Mouse (Mus musculus): ENCODE measurements around the gene Cdca3.
"Not testable (repeated sequence)": the region's sequence is repeated elsewhere in the genome, so short reads cannot be mapped to it uniquely, and the experiment has no call there.

The Cdca3 gene

DNA sequence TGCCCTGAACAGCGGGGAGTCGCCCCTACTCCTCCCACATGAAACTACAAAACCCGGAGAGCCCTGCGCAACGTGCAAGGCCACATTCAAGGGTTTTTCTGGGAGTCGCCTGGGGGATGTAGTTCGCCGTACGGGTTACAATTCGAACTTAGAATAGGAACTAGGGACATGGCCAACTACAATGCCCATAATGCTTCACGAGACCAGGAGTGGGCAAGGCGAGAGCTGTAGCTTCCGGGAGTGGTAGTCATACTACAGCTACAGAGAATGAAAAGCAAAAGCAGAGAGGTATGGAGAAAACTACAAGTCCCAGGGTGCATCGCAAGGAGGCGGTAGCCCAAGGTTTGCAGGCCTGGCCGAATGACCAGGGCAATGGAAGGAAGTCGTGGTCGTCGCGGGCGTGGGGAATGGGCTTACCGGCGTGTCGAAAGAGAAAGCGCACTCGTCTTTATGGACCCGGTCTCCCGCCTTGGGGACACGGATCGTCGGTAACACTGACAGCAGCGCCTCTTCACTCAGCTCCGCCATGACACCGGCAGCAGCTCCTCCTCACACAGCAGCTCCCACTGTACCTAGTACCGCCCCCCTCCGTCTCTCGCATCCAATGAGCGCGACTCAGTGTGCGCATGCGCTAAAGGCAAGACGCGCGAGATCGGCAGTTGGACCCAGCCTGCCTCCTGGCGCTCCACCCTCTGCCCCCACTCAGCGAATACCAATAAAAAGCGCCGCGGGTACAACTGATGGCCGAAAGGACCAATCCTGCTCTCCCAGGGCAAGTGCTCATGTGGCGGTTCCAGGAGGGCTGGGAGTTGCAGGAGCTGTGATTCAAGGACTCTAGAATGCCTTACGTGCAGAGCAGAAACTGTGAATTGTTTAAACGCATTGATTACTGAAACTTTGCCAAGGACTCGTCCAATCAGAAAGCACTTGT, at the start of gene Cdca3, which contains the start of gene Usp5:
Cdca3 (plus strand) TSS at position 680 of the 931 bp plus-strand sequence.
Usp5 (minus strand) TSS at position 617 of the 931 bp plus-strand sequence.
- DNase-seq (ENCODE audit: low read depth, low spot score), result peak; percentile 99

DNA sequence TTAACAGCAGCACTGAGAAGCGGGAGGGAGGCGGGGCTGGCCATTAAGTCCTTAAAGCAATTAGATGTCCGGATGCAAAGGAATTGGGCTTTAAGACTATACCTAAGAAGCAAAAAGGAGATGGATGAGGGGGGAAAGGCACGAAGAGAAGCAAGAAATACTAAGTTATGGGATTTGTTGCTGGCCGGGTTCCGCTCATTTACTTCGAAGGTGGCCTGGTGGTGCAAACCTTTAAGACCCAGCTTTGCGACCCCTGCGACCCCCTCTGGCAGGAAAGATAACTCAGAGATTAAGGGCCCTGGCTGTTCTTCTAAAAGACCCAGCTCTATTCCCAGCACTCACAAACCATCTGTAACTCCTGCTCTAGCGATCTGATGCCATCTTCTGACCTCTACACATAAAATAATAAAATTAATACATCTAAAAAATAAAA, 49.3 kb upstream of the Cdca3 start:
- no peak for DNase-seq (ENCODE audit: low read depth, low spot score)

- no peak for DNase-seq (ENCODE audit: low read depth, low spot score)
Observed at GRCm38 (mm10) chr6:124780917-124781316, 48.4 kb upstream of the Cdca3 start.

GRCm38 (mm10) chr6:124782436-124782835, 46.9 kb upstream of the Cdca3 start:
- DNase-seq (ENCODE audit: low read depth, low spot score), result peak; percentile 78

GRCm38 (mm10) chr6:124786756-124787420, 42.5 kb upstream of the Cdca3 start:
- no peak for DNase-seq (ENCODE audit: low read depth, low spot score)

DNA sequence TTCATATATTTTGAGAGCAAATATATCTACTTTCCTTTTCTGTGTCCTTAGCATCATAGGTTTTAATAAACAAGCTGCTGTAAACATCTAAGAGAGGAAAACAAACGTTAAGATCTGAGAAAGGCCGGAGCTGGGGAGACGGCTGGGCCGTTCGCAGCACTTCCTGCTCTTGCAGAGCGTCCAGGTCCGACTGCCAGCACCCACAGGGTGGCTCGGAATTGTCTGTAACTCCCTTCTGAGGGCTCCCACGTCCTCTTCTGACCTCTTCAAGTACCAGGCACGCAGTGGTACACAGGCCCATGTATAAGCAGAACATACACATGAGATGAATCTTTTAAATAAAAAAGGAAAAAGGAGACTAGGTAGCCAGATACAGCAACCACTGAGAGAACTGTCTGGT, 41.6 kb upstream of the Cdca3 start:
- DNase-seq (ENCODE audit: low read depth, low spot score), result no peak

DNA sequence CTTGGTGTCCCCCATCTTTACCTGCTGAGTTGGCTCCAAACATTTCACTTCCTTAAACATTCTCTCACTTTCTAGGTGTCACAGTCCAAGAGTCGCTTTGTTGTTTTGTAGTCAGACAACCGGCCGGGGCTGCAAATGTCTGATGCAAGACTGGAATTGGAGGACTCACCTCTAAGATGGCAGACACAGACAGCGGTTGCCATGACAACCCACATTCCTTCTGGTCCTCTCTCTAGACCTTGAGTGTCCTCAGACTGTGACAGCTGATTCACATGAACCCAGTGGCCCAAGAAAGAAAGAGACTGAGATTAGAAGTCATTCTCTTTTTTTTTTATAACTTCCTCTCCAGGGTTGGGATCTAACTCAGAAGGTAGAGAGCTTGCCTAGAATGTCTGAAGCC, 39.8 kb upstream of the Cdca3 start:
- no peak for DNase-seq (ENCODE audit: low read depth, low spot score)

DNA sequence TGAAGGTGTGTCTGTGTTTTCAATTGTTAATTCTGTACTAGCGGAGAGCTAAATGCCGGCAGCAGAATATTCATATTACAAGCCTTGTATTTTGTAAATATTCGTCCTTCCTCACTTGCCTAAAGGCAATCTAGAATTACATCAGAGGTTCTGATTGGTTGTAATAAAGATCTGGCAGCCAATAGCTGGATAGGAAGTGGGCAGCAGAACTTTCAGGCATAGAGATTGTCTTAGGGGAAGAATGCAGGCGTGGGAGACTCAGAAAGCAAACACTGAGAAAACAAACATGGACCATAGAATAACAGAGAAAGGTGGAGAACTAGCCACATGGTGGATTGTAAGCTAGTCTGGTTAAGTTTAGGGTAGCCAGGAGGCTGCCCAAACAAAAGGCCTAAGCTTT, 39.2 kb upstream of the Cdca3 start:
- DNase-seq (ENCODE audit: low read depth, low spot score), result no peak

DNA sequence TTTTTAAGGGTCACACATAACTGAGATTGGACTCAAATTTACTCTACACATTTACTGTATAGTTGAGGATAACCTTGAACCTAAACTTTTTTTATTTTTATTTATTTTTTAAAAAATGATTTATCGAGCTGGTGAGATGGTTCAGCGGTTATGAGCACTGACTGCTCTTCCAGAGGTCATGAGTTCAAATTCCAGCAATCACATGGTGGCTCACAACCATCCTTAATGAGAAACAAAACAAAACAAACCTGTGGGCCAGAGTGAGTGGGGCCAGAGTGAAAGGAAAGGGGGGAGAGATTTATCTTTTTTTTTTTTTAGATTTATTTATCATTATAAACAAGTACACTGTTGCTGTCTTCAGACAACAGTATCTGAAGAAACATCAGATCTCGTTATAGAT, 37.4 kb upstream of the Cdca3 start:
- no peak for DNase-seq (ENCODE audit: low read depth, low spot score)

GRCm38 (mm10) chr6:124795781-124796180, 33.6 kb upstream of the Cdca3 start:
- no peak for DNase-seq (ENCODE audit: low read depth, low spot score)

DNA sequence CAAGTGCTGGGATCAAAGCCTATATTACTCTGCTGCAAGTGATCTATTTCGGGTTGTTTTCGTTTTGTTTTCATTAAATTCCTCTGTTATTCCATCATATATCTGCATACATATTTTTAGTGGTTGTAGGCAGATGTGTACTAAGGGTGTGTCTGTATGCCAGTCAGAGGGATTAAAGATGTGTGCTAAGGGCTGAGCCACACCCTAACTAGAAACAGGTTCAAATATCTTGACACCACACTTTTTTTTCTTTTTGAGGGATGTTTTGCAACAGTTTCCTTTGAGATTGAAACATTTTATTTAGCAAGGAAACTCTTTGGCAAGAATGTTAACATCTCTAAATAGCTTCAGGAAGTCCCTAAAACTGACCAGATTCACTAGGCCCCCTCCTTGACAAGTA, 33.1 kb upstream of the Cdca3 start:
- DNase-seq (ENCODE audit: low read depth, low spot score), result no peak

DNA sequence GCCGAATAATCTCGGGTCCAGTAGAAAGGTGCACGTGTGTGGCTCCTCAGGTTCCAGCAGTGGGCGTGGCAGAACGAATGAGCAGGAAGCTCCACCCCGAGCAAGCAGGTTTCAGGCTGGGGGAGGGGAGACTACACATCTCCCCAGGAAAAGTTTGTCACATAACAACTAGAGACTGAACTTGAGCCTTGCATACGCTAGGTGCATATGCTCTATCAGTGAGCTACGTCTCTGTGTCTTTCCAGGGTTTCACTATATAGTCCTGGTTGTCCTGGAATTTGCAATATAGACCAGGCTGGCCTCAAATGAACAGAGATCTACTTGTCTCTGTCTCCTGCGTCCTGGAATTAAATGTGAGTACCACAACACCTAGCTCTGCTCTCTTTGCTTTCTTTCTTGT, 26.9 kb upstream of the Cdca3 start:
- DNase-seq (ENCODE audit: low read depth, low spot score), result peak; percentile 31

DNA sequence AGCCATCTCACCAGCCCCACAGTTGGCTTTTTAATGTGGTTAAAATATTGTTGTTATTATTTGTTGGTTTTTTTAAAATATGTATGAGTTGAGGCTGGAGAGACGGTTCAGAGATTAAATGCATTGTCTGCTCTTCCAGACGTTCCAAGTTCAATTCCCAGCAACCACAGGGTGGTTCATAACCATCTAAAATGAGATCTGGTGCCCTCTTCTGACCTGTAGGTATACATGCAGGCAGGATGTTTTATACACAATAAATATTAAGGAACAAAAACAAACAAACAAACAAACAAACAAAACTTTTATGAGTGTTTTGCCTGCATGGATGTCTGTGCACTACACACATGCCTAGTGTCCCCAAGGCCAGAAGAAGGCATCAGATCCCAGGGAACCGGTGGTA, 26.3 kb upstream of the Cdca3 start:
- DNase-seq (ENCODE audit: low read depth, low spot score), result no peak

GRCm38 (mm10) chr6:124803691-124804090, 25.7 kb upstream of the Cdca3 start:
- DNase-seq (ENCODE audit: low read depth, low spot score), result not testable (repeated sequence)

GRCm38 (mm10) chr6:124804341-124804740, 25.0 kb upstream of the Cdca3 start:
- no peak for DNase-seq (ENCODE audit: low read depth, low spot score)

DNA sequence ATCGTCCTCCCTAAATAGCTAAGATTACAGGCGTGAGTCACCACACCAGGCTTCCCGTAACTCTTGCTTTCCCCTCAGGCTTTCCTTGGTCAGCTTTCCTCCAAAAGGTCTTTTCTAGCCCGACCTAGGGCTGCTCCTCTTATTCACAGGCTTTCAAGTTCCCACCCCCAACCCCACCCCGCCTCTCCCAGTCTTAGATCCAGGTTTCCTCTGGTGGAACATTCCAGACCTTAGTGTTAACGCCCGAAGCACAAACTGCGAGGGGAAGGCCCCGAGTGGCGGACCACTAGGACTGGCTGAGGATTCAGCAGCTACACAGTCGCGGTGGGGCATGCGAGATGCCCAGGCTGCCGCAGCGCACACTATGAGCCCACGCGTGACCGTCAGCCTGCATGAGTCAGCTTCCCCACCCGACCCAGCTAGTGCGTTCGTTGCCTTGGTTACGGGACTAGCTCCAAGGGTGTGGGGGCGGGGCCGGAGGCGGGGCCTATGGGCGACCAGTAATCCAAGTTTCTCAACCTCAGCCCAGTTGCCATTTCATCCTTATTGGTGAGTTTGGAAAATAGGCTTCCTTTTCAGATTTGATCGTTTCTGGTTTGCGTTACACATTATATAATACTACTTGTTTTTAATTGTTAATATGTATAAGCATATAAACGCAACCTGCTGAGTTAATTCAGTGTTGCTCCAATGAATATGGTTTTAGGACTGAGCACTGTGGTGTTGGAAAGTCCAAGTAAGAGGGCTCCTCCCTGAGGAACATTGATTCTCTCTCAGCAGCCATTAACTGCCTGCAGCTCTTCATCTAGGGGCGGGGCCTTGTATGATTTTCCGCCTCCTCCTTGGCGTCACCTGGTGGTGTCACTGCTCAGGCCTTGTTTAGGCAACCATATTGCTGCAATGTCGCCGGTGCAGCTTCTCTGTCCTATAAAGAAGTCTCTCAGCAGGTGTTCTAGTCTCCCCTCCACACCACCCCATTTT, 23.7 kb upstream of the Cdca3 start:
- peak; percentile 90 for DNase-seq (ENCODE audit: low read depth, low spot score)

- no peak for DNase-seq (ENCODE audit: low read depth, low spot score)
Observed at GRCm38 (mm10) chr6:124806446-124807140, 22.8 kb upstream of the Cdca3 start.

- DNase-seq (ENCODE audit: low read depth, low spot score), result no peak
Observed at GRCm38 (mm10) chr6:124807366-124807765, 22.0 kb upstream of the Cdca3 start.

DNA sequence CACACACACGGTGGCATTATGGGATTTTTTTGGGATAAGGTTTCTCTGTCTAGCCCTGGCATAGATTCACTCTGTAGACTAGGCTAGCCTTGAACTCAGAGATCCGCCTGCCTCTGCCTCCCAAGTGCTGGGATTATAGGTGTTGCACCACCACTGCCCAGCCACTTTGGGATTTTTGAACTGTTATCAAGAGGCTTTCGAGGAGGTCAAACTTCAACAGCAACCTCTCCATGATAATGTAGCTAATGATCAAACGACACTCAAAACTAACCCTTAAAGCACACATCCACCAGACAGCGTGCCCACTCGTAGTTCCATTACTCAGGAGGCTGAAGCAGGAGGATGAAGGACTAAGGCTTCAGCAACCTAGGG, 21.4 kb upstream of the Cdca3 start:
- no peak for DNase-seq (ENCODE audit: low read depth, low spot score)

GRCm38 (mm10) chr6:124808358-124809012, 20.9 kb upstream of the Cdca3 start, which contains the start of gene Spsb2:
Spsb2 (plus strand) TSS chr6:124808661.
- DNase-seq (ENCODE audit: low read depth, low spot score), result peak; percentile 45

Measured in CD4-positive, CD25-positive, alpha-beta regulatory T cell, adult 2 months (primary cell).